Mouse (Mus musculus): ENCODE data around the gene Kcnk10.

DNA sequence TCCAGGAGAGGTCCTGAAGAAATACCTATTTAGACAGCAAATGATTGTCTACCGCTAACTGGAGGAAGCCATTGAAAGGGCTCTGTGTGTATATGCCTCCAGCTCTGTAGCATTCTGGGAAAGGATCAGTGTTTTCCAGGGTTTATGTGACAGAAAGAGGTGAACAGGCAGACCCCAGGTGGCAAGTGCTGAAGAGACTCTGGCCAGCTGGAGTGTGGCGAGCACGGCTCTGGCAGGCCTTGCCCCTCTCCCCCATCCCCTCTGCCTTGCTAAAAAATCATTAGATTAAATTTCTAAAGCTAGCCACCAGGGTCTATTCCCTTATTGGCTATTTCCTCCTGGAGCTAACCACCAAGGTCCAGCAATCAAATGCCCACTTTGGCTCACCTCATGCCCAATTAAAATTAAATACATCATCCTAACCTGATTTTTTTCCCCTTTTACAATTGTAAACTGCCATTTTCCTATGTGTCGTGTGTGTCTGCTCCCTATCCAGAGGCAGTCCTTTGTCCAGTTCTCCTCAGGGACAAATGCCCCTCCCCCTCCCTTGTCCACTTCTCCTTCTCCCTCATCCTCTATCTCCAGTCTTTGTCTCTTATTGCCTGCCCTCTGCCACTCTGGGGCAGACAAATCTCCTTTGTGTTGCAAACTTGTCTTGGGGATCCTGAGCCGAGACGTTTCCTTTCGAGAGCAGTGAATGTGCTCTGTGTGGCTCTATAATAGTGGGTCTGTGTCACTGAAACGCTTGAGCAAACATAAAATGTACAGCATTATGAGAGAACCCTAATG is 100.2 kb downstream of the Kcnk10 start:
- TF ChIP-seq CTCF (IDR thresholded peaks at IDR 0.05; ENCODE audit: low read depth, low read length) (no peak), POLR2AphosphoS5 (IDR thresholded peaks at IDR 0.05; ENCODE audit: insufficient replicate concordance, low read depth, low read length) (no peak)

Measured in G1E (cell line).